In the genomic region with DNA sequence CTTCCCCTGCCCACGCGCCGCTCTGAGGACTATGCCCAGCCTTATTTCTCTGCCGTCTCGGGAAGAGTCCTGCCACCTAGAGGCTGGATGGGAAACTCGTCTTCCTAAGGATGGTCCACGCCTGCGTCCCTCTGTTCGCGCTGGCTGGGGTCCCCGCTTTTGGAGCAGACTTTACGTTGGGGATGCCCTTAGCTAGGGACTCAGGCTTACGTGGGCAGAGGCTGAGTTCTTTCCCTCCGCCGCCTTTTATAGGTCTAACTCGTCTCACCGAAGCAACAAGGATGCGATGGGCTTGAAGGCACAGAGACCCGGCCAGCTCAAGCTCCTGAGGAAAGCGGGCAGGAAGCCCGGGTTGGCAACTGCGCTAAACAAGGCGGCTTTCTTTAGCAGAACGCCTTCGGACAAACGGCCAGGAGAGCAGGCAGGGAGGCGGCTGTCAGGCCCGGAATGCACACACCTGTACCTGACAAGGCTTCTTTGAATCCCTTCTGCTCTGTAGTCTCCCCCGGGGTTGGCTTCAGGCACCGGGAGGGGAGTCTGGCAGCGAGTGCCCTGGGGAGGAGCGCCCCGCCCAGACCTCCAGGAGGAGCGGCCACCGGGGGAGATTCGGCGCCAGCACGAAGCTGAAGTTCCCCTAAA, we compare ENCODE assay signal across 9 mouse cellular contexts. TPM values are rescaled to one million over a fixed set of nuclear protein-coding genes. Genes with fewer than 3 reads are reported as not detected.
DNase-seq lines count a peak whose midpoint lies in the region; ATAC-seq lines count a peak whose summit lies in the region.
"Had no signal": no experiment of that assay in that cellular context is flagged by ENCODE, and none has a peak within 500 bp of the region (broad histone marks: within the 10 kb centered on the region; RNA-seq: fewer than 3 reads in every experiment).

No protein-coding gene starts in this region.

- peak; percentile 57 for DNase-seq in NIH3T3 (ENCODE audit: low read depth)
- DNase-seq in cerebellum, adult 8-10 months: peak; percentile 52
- DNase-seq in frontal cortex, postnatal 10 days (ENCODE audit: low spot score in 2 of 2): peak; percentile 8 to 54
- peak; percentile 63 to 69 for DNase-seq in left cerebral cortex, postnatal 14 days (ENCODE audit: low spot score in 2 of 2)
- DNase-seq in right cerebral cortex, postnatal 14 days: peak; percentile 62

- peak overlapping the region; percentile 57 for H3K4me3 ChIP-seq in intestine, embryonic 16.5 days (ENCODE audit: low read length)
- peak overlapping the region; percentile 89 for H3K4me3 ChIP-seq in megakaryocyte, embryonic 14.5 days (replicated peaks)

- H3K4me2 ChIP-seq in intestine, embryonic 16.5 days (ENCODE audit: low read depth, low read length): peak overlapping the region; percentile 98

- intact Hi-C loops in left cerebral cortex, postnatal 14 days (cut with DNase I): loop anchor here (10.0 kb wide), 1 partner anchor 112 kb away; no protein-coding TSS in a partner anchor

- H3K9ac ChIP-seq in intestine, embryonic 16.5 days (ENCODE audit: low read depth, low read length): peak overlapping the region; percentile 64

- H3K4me1 ChIP-seq in intestine, embryonic 16.5 days (ENCODE audit: control insufficient read depth, insufficient read depth, low read length): peaks cover 2% of the 10 kb centered on the region; the same call in 1 of the 2 replicates
- peaks cover 14% of the 10 kb centered on the region for H3K4me1 ChIP-seq in megakaryocyte, embryonic 14.5 days

- WGBS in intestine, embryonic 16.5 days: under 1% methylated on average over 38 of the region's 38 CpGs

- H3K36me3 ChIP-seq in intestine, embryonic 16.5 days (ENCODE audit: control insufficient read depth, insufficient read depth, low read length): no peaks in the 10 kb centered on the region
- H3K36me3 ChIP-seq in megakaryocyte, embryonic 14.5 days (replicated peaks; ENCODE audit: low read length): no peaks in the 10 kb centered on the region

- ATAC-seq in intestine, embryonic 16.5 days: peak; percentile 95
- no peak for ATAC-seq in erythroblast, adult 5-6 weeks (replicated peaks; ENCODE audit: low FRiP score, poor library complexity, severe bottlenecking)

- H3K27ac ChIP-seq in intestine, embryonic 16.5 days (ENCODE audit: low read length): no peak overlapping the region

- H3K9me3 ChIP-seq in intestine, embryonic 16.5 days (ENCODE audit: control insufficient read depth, low read length): no peaks in the 10 kb centered on the region
- H3K9me3 ChIP-seq in megakaryocyte, embryonic 14.5 days: peaks cover 18% of the 10 kb centered on the region

- H3K27me3 ChIP-seq in intestine, embryonic 16.5 days (replicated peaks; ENCODE audit: control insufficient read depth, insufficient read depth, low read length): no peaks in the 10 kb centered on the region
- peaks cover 45% of the 10 kb centered on the region for H3K27me3 ChIP-seq in megakaryocyte, embryonic 14.5 days (replicated peaks)

RNA-seq across cellular contexts. Expression of a gene that starts 56.6 kb away (rescaled TPM):
- polyA plus RNA-seq in intestine, embryonic 16.5 days (2015; fragmentation: Nextera tagmentation; extraction: Ambion mirVana): not detected in 2 replicates
- not detected for total RNA-seq in left cerebral cortex, postnatal 14 days (2021)
- not detected in 2 replicates for polyA plus RNA-seq in megakaryocyte, embryonic 14.5 days (2012; ENCODE audit: insufficient read depth, low replicate concordance)
- total RNA-seq in erythroblast, adult 5-6 weeks (2015; ENCODE audit: low replicate concordance): not detected in 2 replicates
- total RNA-seq in erythroblast, adult 5-6 weeks (2017; ENCODE audit: low replicate concordance): not detected in 2 replicates
- polyA plus RNA-seq: frontal cortex, adult 2 months had no signal
